ENCODE assay signal across 17 mouse cellular contexts in genomic region chr3:89847126-89847525, GRCm38 (mm10). TPM values are rescaled to one million over a fixed set of nuclear protein-coding genes. Genes with fewer than 3 reads are reported as not detected.
A peak's percentile ranks its signal among the peaks of the same experiment; 100 is the strongest.
DNase-seq lines count a peak whose midpoint lies in the region; ATAC-seq and TF ChIP-seq lines count a peak whose summit lies in the region.
"Had no signal": no experiment of that assay in that cellular context is flagged by ENCODE, and none has a peak within 500 bp of the region (broad histone marks: within the 10 kb centered on the region; RNA-seq: fewer than 3 reads in every experiment).

No protein-coding gene starts in this region.

- no peak overlapping the region for H3K4me2 ChIP-seq in heart, embryonic 13.5 days
- no peak overlapping the region for H3K4me2 ChIP-seq in kidney, postnatal 0 days (ENCODE audit: low read length)
- H3K4me2 ChIP-seq in midbrain, postnatal 0 days (ENCODE audit: low read depth, low read length, poor library complexity, severe bottlenecking) = no peak overlapping the region
- H3K4me2 ChIP-seq in midbrain, embryonic 13.5 days (replicated peaks) = no peak overlapping the region
- H3K4me2 ChIP-seq: forebrain, embryonic 13.5 days; limb, embryonic 15.5 days had no signal

- DNase-seq in heart, adult 9 months (ENCODE audit: low spot score in 2 of 2) = no peak
- no peak for DNase-seq in kidney, postnatal 0 days (ENCODE audit: low spot score)
- DNase-seq in kidney, postnatal 14 days = no peak
- DNase-seq in midbrain, postnatal 0 days (ENCODE audit: low spot score) = no peak
- no peak for DNase-seq in adipocyte (ENCODE audit: low spot score)
- DNase-seq: cerebellum, postnatal 10 days; right cerebral cortex, postnatal 25 days; thymus, postnatal 36 days had no signal

- ATAC-seq in heart, embryonic 13.5 days (ENCODE audit: extremely low read depth, insufficient number of reproducible peaks, low FRiP score, low TSS enrichment) = no peak
- ATAC-seq in kidney, postnatal 0 days (replicated peaks; ENCODE audit: low FRiP score, low read depth) = no peak
- ATAC-seq in midbrain, postnatal 0 days (ENCODE audit: low FRiP score) = no peak
- no peak for ATAC-seq in midbrain, embryonic 13.5 days
- ATAC-seq: forebrain, embryonic 13.5 days; hindbrain, postnatal 0 days; midbrain, embryonic 16.5 days had no signal

- no peak overlapping the region for H3K4me3 ChIP-seq in heart, embryonic 13.5 days
- H3K4me3 ChIP-seq in kidney, postnatal 0 days (replicated peaks; ENCODE audit: low read depth, low read length) = no peak overlapping the region
- no peak overlapping the region for H3K4me3 ChIP-seq in midbrain, postnatal 0 days (ENCODE audit: low read depth, low read length)
- no peak overlapping the region for H3K4me3 ChIP-seq in midbrain, embryonic 13.5 days (replicated peaks)
- H3K4me3 ChIP-seq: forebrain, embryonic 13.5 days; limb, embryonic 15.5 days had no signal

- peak; percentile 18; the same call in 1 of the 2 replicates for TF ChIP-seq CTCF in kidney, postnatal 0 days (IDR thresholded peaks at IDR 0.05; ENCODE audit: low read depth)
- TF ChIP-seq CTCF in midbrain, postnatal 0 days (IDR thresholded peaks at IDR 0.05) = 0 out of 2 replicates have a peak, but pooled peaks have one; percentile 14

- H3K9ac ChIP-seq in heart, embryonic 13.5 days = no peak overlapping the region
- no peak overlapping the region for H3K9ac ChIP-seq in kidney, postnatal 0 days (ENCODE audit: low read depth, low read length)
- H3K9ac ChIP-seq in midbrain, postnatal 0 days (replicated peaks; ENCODE audit: low read length, poor library complexity, severe bottlenecking) = no peak overlapping the region
- no peak overlapping the region for H3K9ac ChIP-seq in midbrain, embryonic 13.5 days (replicated peaks)
- H3K9ac ChIP-seq: forebrain, embryonic 13.5 days; limb, embryonic 15.5 days had no signal

- H3K36me3 ChIP-seq in heart, embryonic 13.5 days = peaks cover 30% of the 10 kb centered on the region
- H3K36me3 ChIP-seq in kidney, postnatal 0 days (ENCODE audit: insufficient read depth, low read length) = no peaks in the 10 kb centered on the region
- no peaks in the 10 kb centered on the region for H3K36me3 ChIP-seq in midbrain, postnatal 0 days (ENCODE audit: insufficient read depth, low read length)
- H3K36me3 ChIP-seq in midbrain, embryonic 13.5 days = no peaks in the 10 kb centered on the region
- H3K36me3 ChIP-seq: limb, embryonic 15.5 days had no signal

- 74% methylated on average over 3 of the region's 3 CpGs for whole genome bisulfite sequencing in heart, embryonic 13.5 days
- 79% methylated on average over 3 of the region's 3 CpGs for WGBS in kidney, postnatal 0 days
- 88% methylated on average over 3 of the region's 3 CpGs for WGBS in midbrain, postnatal 0 days
- 85% methylated on average over 3 of the region's 3 CpGs for WGBS in midbrain, embryonic 13.5 days

- H3K27me3 ChIP-seq in heart, embryonic 13.5 days (replicated peaks) = no peaks in the 10 kb centered on the region
- no peaks in the 10 kb centered on the region for H3K27me3 ChIP-seq in kidney, postnatal 0 days (ENCODE audit: insufficient read depth, low read length)
- no peaks in the 10 kb centered on the region for H3K27me3 ChIP-seq in midbrain, postnatal 0 days (ENCODE audit: insufficient read depth, low read length)
- H3K27me3 ChIP-seq in midbrain, embryonic 13.5 days = no peaks in the 10 kb centered on the region
- H3K27me3 ChIP-seq: forebrain, embryonic 13.5 days; limb, embryonic 15.5 days had no signal

- peaks cover 4% of the 10 kb centered on the region for H3K4me1 ChIP-seq in heart, embryonic 13.5 days
- no peaks in the 10 kb centered on the region for H3K4me1 ChIP-seq in kidney, postnatal 0 days (replicated peaks; ENCODE audit: insufficient read depth, low read length)
- no peaks in the 10 kb centered on the region for H3K4me1 ChIP-seq in midbrain, postnatal 0 days (ENCODE audit: insufficient read depth, low read length)
- no peaks in the 10 kb centered on the region for H3K4me1 ChIP-seq in midbrain, embryonic 13.5 days (replicated peaks)
- H3K4me1 ChIP-seq: forebrain, embryonic 13.5 days had no signal

- peak overlapping the region; percentile 73 for H3K27ac ChIP-seq in heart, embryonic 13.5 days (replicated peaks)
- peak overlapping the region; percentile 36 for H3K27ac ChIP-seq in kidney, postnatal 0 days
- H3K27ac ChIP-seq in midbrain, postnatal 0 days (ENCODE audit: low read depth, low read length) = no peak overlapping the region
- no peak overlapping the region for H3K27ac ChIP-seq in midbrain, embryonic 13.5 days
- H3K27ac ChIP-seq: forebrain, embryonic 13.5 days; hindbrain, postnatal 0 days; limb, embryonic 15.5 days had no signal

- no peaks in the 10 kb centered on the region for H3K9me3 ChIP-seq in heart, embryonic 13.5 days
- H3K9me3 ChIP-seq in kidney, postnatal 0 days (replicated peaks; ENCODE audit: low read length) = no peaks in the 10 kb centered on the region
- H3K9me3 ChIP-seq in midbrain, postnatal 0 days (ENCODE audit: low read length) = no peaks in the 10 kb centered on the region
- H3K9me3 ChIP-seq in midbrain, embryonic 13.5 days = no peaks in the 10 kb centered on the region
- H3K9me3 ChIP-seq: limb, embryonic 15.5 days had no signal

RNA-seq across cellular contexts. Expression of gene She, which starts 16.0 kb away (rescaled TPM):
- polyA plus RNA-seq in heart, embryonic 13.5 days (2015; fragmentation: Nextera tagmentation; extraction: Ambion mirVana) = 6.2 and 6.8 TPM in 2 replicates
- 5.4 and 5.9 TPM in 2 replicates for polyA plus RNA-seq in kidney, postnatal 0 days (2015; fragmentation: Nextera tagmentation; extraction: Ambion mirVana)
- 1.8 and 2.7 TPM in 2 replicates for total RNA-seq in midbrain, postnatal 0 days (2014; rRNA removed)
- 0.91 and 1.0 TPM in 2 replicates for polyA plus RNA-seq in midbrain, postnatal 0 days (2015; fragmentation: Nextera tagmentation; extraction: Ambion mirVana)
- polyA plus RNA-seq in midbrain, embryonic 13.5 days (2015; fragmentation: Nextera tagmentation; extraction: Ambion mirVana) = 1.1 and 1.6 TPM in 2 replicates
- total RNA-seq: granulocyte monocyte progenitor cell, adult 5-6 weeks; megakaryocyte, adult 5-6 weeks had no signal
- polyA plus RNA-seq: C2C12 had no signal

Comparison
In these comparisons a context has a peak if more than half of its experiments do, and no peak if none do; other contexts are left out.
1. H3K27ac ChIP-seq: peak in heart, embryonic 13.5 days (single experiment) and kidney, postnatal 0 days (single experiment); none in midbrain, postnatal 0 days (single experiment) and midbrain, embryonic 13.5 days (single experiment).